ENCODE assay signal across 24 mouse cellular contexts in the genomic region with DNA sequence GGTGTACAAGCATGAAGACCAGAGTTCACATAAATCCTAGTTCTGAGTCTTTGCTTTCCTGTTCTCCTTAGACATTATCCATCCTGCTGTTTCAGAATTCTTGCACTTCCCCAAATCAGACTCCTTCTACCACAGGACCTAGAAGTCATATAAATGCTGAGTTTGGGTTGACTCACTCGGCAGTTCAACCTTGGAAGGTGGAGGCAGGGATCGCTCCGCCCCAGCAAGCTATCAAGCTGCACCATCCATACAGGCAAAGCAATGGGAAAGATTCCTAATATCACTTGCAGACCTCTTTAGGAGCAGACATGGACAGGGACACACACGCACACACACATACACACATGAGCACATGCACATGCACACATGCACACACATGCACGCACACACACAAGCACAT.
"Had no signal": no experiment of that assay in that cellular context is flagged by ENCODE, and none has a peak within 500 bp of the region (broad histone marks: within the 10 kb centered on the region; RNA-seq: fewer than 3 reads in every experiment).

No protein-coding gene starts in this region.

- H3K9me3 ChIP-seq: kidney, embryonic 15.5 days; limb, embryonic 12.5 days; limb, embryonic 15.5 days; liver, embryonic 13.5 days; midbrain, embryonic 12.5 days; midbrain, embryonic 15.5 days; neural tube, embryonic 12.5 days; neural tube, embryonic 15.5 days had no signal

- H3K27ac ChIP-seq: kidney, embryonic 15.5 days; left cerebral cortex, adult 2 months; limb, embryonic 12.5 days; limb, embryonic 15.5 days; liver, embryonic 13.5 days; macrophage; midbrain, embryonic 12.5 days; midbrain, embryonic 15.5 days; neural tube, embryonic 12.5 days; neural tube, embryonic 15.5 days; stomach, postnatal 0 days had no signal

- H3K4me2 ChIP-seq: kidney, embryonic 15.5 days; limb, embryonic 12.5 days; limb, embryonic 15.5 days; liver, embryonic 13.5 days; midbrain, embryonic 12.5 days; midbrain, embryonic 15.5 days; neural tube, embryonic 12.5 days; neural tube, embryonic 15.5 days had no signal

- H3K36me3 ChIP-seq: kidney, embryonic 15.5 days; limb, embryonic 12.5 days; limb, embryonic 15.5 days; liver, embryonic 13.5 days; midbrain, embryonic 12.5 days; midbrain, embryonic 15.5 days; neural tube, embryonic 12.5 days; neural tube, embryonic 15.5 days had no signal

- H3K27me3 ChIP-seq: kidney, embryonic 15.5 days; limb, embryonic 12.5 days; limb, embryonic 15.5 days; liver, embryonic 13.5 days; midbrain, embryonic 12.5 days; midbrain, embryonic 15.5 days; neural tube, embryonic 12.5 days; neural tube, embryonic 15.5 days had no signal

- H3K4me1 ChIP-seq: limb, embryonic 12.5 days; limb, embryonic 15.5 days; liver, embryonic 13.5 days; midbrain, embryonic 12.5 days; midbrain, embryonic 15.5 days; neural tube, embryonic 12.5 days had no signal

- H3K4me3 ChIP-seq: kidney, embryonic 15.5 days; left cerebral cortex, adult 2 months; limb, embryonic 12.5 days; limb, embryonic 15.5 days; liver, embryonic 13.5 days; midbrain, embryonic 12.5 days; midbrain, embryonic 15.5 days; neural tube, embryonic 12.5 days; neural tube, embryonic 15.5 days had no signal

- DNase-seq: kidney, adult 8-10 months; kidney, postnatal 10 days; kidney, postnatal 36 days; layer of hippocampus, postnatal 36 days; left cerebral cortex, postnatal 4 days; liver, embryonic 13.5 days; lung, adult 2 months; lung, postnatal 14 days; right cerebral cortex, adult 18-20 months; right cerebral cortex, postnatal 14 days; right cerebral cortex, postnatal 4 days; thymus, adult 2 months; thymus, postnatal 14 days; thymus, postnatal 4 days had no signal

- ATAC-seq: midbrain, embryonic 15.5 days had no signal

- H3K9ac ChIP-seq: kidney, embryonic 15.5 days; limb, embryonic 12.5 days; limb, embryonic 15.5 days; liver, embryonic 13.5 days; midbrain, embryonic 12.5 days; midbrain, embryonic 15.5 days; neural tube, embryonic 12.5 days; neural tube, embryonic 15.5 days had no signal
